Mouse (Mus musculus) cerebellum, adult (tissue): ENCODE measurements around the gene Ackr2.

Experiments
- ATAC-seq: cut with Nextera tagmentation; 2 replicates; pipeline ENCODE4 v1.9.2; 2017; ENCODE audit warnings: mild to moderate bottlenecking, moderate library complexity, mixed read lengths; ENCODE audit not compliant: insufficient number of reproducible peaks, low FRiP score, low TSS enrichment

The Ackr2 gene

GRCm38 (mm10) chr9:121890441-121890941 is 7.7 kb upstream of the Ackr2 start:
- ATAC-seq = no peak

DNA sequence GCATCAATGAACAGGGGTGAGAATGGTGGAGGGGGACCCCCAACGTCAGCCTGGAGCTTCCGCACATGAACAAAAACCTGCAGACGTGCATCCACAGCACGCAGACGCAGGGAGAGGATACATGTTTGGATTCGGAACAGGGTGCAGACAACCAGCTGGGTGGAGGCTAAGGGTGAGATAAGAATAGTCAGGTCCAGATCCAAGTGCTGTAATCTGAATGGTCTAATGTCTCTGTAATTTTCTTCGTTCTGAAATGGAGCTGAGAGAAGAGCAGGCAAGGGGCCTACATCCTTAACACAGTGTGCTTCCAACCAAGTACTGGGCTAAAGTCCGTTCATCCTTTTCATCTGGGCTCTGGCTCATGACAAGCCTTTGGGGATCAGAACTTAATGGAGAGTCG is 6.9 kb upstream of the Ackr2 start:
- ATAC-seq = no peak

DNA sequence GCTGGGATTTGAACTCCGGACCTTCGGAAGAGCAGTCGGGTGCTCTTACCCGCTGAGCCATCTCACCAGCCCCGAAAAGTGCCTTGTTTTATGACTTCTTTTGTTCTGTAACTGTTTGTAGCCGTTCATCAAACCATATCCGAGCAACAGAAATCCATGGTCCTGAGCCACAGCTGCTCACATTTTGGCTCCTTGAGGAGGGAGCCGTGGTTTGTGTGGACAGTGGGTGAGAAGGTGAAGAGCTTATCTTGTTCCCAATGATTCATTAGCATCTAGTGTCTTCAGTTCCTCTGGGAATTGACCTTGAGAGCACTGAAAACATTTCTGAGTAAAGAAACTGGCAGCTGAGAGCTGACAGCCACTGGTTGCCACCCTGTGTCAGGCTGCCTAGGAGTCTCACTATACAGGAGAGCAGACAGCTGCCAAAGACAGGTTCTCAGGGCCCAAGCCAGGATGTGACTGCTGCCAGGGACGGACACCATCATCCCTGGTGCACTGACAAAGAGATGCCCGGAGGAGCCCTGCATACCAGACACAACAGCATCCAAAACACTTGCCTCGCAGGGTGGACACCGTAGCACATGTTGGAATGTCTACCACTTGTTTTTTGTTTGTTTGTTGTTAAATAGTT is 6.0 kb upstream of the Ackr2 start:
- ATAC-seq = no peak

DNA sequence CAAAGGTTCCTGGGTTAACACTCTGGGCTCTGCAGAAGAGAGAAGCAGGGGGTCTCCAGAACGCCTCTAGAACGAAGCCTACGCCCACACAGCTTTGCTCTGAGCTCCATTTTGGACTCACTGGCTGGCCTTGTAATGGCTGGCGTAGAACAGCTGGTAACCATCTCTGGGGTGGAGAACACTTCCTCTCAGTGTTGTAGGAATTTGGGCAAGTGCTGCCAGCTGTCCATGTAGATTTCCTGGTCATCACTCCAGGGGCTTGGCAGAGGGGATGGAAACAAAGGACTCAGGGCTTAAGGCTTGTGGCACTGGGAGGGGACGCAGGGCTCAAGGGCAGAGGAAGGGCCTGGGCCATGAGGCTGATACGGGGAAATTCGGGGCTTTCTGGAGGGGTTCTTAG is 3.7 kb upstream of the Ackr2 start:
- no peak for ATAC-seq

GRCm38 (mm10) chr9:121895392-121895993 is 2.7 kb upstream of the Ackr2 start:
- no peak for ATAC-seq

GRCm38 (mm10) chr9:121896820-121897219 is 1.3 kb upstream of the Ackr2 start:
- no peak for ATAC-seq

- ATAC-seq = no peak
Observed at GRCm38 (mm10) chr9:121899306-121899705, 1.2 kb downstream of the Ackr2 start.

DNA sequence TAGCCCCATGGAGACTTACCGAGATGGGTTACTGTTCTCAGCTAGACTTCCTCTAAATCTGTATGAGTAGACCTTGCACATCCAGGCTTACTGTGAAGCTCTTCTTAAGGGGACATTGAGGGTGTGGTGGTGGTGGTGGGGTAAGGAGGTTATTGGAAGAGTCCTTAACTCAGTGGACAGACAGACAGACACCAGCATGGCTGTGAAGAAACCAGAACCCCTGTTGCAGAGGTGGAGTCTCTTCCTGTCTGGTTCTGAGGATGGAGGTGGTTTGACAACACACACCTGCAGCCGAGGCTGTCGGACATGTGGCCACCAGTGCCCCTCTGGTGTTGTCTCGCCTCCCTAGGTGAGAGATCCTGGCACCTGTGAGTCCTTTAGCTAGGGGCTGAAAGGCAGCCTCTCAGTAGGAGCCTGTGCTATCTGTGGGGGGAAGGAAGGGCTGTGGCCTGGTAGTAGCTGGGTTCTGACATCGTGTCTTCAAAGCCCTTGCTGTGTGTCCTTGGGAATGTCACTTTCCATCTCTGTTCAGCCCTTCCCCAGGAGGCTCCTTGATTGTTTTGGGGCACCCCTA is 2.2 kb downstream of the Ackr2 start:
- ATAC-seq = no peak

DNA sequence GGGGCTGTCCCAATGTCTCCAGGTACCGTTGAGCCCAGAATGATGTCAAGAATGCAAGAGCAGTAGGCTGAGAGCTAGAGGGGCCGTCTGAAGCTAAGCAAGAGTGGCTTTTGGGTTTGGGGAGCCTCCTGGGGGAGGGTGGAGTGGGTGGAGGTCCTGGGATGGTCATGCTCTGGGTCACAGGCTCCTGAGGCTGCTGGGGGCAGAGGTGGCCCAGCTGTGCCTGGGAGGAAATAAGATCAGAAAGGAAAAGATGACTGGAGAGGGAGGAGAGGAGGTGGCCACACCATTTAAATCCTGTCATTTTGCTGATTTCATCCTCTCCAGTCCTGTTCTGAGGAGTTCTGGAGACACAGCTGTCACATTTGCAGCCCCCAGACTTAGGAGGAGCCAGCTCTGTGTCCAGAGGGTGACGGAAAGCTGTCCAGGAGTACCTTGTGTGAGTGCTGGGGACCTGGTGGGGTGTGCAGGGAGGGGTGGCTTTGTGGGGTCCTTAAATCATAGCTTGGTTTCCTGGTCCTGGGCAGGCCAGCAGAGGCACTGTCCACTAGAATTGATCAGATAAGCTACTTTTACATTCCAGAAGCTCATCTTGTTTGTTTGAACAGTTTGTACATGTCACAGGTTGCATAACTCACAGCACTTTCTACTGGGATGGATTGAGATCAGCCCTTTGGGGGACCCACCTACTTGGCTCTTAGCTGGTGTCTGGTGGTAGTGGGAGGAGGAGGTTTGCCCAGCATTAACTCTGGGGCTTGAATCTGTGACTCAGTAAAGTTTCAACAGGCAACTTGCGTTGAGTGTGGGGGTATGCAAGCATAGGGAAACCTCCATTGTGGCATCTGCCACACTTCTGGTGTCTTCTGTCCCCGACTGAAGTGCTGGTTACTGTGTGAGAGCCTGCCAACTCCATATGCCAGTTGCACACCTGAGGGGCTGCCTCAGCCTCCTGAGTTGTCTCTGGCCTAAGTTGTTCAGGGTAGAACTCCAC is 3.9 kb downstream of the Ackr2 start:
- ATAC-seq = no peak

GRCm38 (mm10) chr9:121903476-121904305 is 5.5 kb downstream of the Ackr2 start:
- ATAC-seq = no peak

GRCm38 (mm10) chr9:121904319-121904718 is 6.2 kb downstream of the Ackr2 start:
- ATAC-seq = no peak

DNA sequence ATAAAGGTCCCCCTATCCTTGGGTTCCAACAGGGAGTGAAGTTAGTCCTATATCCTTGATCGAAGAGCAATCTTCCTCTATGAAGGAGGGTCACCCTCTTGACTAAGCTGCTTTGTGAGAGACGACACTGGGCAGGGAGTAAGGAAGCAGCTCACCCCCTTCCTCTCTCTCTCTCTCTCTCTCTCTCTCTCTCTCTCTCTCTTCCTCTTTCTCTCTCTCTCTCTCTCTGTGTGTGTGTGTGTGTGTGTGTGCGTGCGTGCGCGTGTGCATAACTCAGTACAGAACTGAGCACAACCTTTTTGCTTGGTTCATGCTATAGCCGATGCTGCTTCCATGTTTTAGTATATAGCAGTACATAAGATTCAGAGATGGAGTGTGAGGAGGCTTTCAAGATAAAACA is 6.8 kb downstream of the Ackr2 start:
- no peak for ATAC-seq

DNA sequence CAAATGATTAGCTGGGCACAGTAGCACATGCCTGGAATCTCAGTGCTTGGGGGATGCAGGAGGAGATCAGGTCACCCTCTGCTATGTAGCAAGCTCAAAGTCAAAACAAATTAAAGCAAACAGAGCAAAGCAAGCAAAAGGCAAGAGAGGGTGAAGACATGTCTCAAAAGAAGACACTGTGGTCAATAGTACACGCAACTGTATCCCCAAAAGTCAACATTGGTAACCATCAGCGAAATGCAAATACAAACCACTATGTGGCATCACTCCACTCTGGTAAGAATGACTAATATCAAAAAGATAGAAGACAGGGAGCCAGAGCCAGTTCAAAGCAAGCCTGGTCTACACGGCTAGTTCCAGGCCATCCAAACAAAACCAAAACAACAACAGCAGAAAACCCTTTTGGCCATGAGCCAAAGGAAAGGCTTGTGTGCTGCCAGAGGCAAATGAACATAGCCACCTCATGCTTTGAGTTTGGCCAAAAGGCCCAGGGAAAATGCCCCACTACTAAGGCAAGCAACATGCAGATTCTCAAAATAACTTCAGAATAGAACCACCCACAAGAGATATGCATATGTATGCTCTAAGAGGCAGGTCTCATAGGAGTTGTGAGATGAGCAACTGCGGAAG is 7.5 kb downstream of the Ackr2 start:
- ATAC-seq = no peak

DNA sequence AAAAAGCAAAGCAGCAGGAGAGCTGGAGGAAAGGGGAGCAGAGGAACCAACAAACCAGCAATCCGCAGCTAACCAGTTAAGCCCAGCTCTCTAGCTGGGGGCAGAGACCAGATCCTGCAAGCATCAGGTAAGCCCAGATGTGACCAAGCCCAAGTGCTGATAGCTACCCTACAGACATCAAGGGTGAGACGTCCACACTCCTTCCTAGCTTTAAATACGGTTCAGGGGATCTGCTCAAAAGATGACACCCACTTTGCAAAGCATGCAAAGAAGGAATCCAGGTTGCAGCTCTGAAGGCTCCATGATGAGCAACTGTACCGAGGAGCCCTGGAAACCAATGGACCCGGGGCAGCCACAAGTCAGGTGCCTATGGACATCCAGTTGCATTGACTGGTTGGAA is 8.3 kb downstream of the Ackr2 start:
- no peak for ATAC-seq

DNA sequence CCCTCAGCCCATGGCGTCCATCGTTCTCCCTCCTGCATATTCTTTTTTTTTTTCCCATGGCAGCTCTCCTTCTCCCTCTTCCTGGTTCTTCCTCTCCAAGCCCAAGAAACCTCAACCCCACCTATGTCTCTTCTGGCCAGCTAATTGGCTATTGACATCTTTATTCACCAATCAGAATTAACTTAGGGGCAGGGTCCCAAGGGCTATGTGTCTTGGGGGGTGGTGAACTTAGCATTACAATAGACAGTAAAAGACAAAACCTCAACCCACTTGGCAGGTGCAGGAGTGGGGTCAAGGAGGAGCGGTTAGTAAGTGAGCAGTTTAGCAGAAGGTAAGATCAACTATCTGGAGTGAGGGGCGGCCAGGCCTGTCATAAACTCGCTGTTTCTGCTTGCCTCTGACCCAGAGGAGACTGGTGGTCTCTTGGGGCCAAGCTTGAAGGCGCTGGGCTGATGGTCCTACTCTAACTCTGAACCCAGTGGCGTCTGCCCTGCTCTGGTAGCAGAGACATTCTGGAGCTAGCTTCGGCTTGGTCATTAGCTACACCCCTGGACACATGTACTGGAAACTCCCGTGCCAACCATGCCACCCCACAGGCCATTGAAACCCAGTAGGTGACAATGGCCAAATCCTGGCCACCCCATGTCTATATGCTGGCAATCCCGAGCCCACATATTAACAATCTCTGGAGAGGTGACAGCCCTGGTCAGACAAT is 9.4 kb downstream of the Ackr2 start:
- no peak for ATAC-seq

DNA sequence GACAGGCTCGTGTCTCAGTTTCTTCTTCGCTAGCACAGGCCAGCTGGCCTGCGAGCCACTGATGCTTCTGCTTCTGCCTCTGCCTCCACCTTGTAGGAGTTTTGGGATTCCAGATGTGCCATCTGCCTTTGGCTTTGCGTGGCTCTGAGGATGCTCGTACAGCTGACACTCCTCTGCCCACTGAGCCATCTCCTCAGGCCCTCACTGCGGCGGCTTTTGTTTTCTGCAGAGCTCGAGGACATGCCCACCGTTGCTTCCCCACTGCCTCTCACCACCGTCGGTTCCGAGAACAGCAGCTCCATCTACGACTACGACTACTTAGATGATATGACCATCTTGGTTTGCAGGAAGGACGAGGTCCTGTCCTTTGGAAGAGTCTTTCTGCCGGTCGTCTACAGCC is 10.2 kb downstream of the Ackr2 start:
- no peak for ATAC-seq

DNA sequence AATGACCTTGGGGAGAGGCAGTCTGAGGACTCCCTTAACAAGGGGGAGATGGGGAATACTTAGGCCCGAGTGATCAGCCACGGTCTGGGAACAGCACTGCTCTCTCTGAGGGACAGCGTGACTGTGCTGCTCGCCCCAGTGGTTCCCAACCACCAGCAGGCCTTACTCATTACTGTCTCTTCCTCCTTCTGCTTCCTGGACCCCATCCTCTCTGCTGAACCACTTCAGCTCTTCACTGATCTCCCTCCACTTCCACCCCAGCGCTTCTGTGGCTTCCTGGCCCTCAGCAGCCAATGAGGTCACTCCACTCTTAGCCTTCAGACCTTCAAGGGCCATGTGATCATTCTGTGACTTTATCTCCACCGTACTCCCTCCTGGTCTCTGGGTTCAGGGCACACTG is 11.5 kb downstream of the Ackr2 start:
- no peak for ATAC-seq

- ATAC-seq = no peak
Observed at GRCm38 (mm10) chr9:121911196-121911595, 13.0 kb downstream of the Ackr2 start.

GRCm38 (mm10) chr9:121912786-121913185 is 14.6 kb downstream of the Ackr2 start:
- no peak for ATAC-seq
